Mouse (Mus musculus): ENCODE measurements around the gene Krt23. TPM values are rescaled to one million over a fixed set of nuclear protein-coding genes. Genes with fewer than 3 reads are reported as not detected.

Krt23 gene
- polyA plus RNA-seq, 1 experiment from 2014 or later, result 9.2 TPM

DNA sequence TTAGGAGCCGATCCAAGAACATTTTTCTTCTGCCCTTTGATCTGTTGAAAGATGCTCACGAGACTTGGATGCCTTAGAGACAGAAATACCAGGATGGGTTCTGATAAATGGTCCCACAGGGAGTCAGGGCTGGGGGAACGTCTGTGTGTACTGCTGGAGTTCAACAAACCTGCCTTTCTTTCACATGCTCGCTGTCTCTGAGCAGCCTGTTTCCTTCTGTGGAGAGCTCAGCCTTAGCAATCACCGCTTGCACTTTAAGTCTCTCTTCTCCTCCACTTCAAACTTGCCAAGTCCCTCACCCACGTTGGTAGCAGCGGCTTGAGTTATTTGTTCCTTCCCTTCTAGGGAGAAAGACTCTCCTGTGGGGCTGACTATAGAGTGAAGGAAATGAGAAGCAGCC is 26.6 kb downstream of the Krt23 start:
- Histone ChIP-seq H3K4me1 (replicated peaks; ENCODE audit: control insufficient read depth, insufficient read depth, low read length) (0 out of 2 replicates have a peak, but pooled peaks cover 3% of the 10 kb centered on the region), H3K9me3 (ENCODE audit: control insufficient read depth, low read length) (no peaks in the 10 kb centered on the region), H3K4me2 (ENCODE audit: low read length) (no peak overlapping the region), H3K27me3 (replicated peaks; ENCODE audit: control insufficient read depth, insufficient read depth, low read length) (no peaks in the 10 kb centered on the region), H3K27ac (ENCODE audit: low read depth) (no peak overlapping the region), H3K9ac (ENCODE audit: low read length) (no peak overlapping the region), H3K4me3 (ENCODE audit: low read depth, low read length) (no peak overlapping the region), H3K36me3 (ENCODE audit: control insufficient read depth, insufficient read depth, low read length) (no peaks in the 10 kb centered on the region)
- DNase-seq (ENCODE audit: low spot score) (no peak), ATAC-seq (replicated peaks; ENCODE audit: low FRiP score, low TSS enrichment, low read depth) (no peak)
- WGBS, result 18% methylated on average over 7 of the region's 7 CpGs

GRCm38 (mm10) chr11:99464836-99465235 is 28.1 kb downstream of the Krt23 start:
- 3% methylated on average over 5 of the region's 5 CpGs for WGBS
- Histone ChIP-seq H3K9me3 (ENCODE audit: control insufficient read depth, low read length) (no peaks in the 10 kb centered on the region), H3K9ac (ENCODE audit: low read length) (no peak overlapping the region), H3K27ac (ENCODE audit: low read depth) (no peak overlapping the region), H3K36me3 (ENCODE audit: control insufficient read depth, insufficient read depth, low read length) (no peaks in the 10 kb centered on the region), H3K4me1 (replicated peaks; ENCODE audit: control insufficient read depth, insufficient read depth, low read length) (0 out of 2 replicates have a peak, but pooled peaks cover 3% of the 10 kb centered on the region), H3K4me2 (ENCODE audit: low read length) (no peak overlapping the region), H3K27me3 (replicated peaks; ENCODE audit: control insufficient read depth, insufficient read depth, low read length) (no peaks in the 10 kb centered on the region), H3K4me3 (ENCODE audit: low read depth, low read length) (no peak overlapping the region)
- ATAC-seq (replicated peaks; ENCODE audit: low FRiP score, low TSS enrichment, low read depth) (no peak), DNase-seq (ENCODE audit: low spot score) (peak; percentile 94)

- Histone ChIP-seq H3K27ac (ENCODE audit: low read depth) (no peak overlapping the region), H3K36me3 (ENCODE audit: control insufficient read depth, insufficient read depth, low read length) (no peaks in the 10 kb centered on the region), H3K4me2 (ENCODE audit: low read length) (no peak overlapping the region), H3K27me3 (replicated peaks; ENCODE audit: control insufficient read depth, insufficient read depth, low read length) (no peaks in the 10 kb centered on the region), H3K4me1 (replicated peaks; ENCODE audit: control insufficient read depth, insufficient read depth, low read length) (0 out of 2 replicates have a peak, but pooled peaks cover 3% of the 10 kb centered on the region), H3K9me3 (ENCODE audit: control insufficient read depth, low read length) (no peaks in the 10 kb centered on the region), H3K4me3 (ENCODE audit: low read depth, low read length) (no peak overlapping the region), H3K9ac (ENCODE audit: low read length) (no peak overlapping the region)
- 12% methylated on average over 8 of the region's 8 CpGs for WGBS
- DNase-seq (ENCODE audit: low spot score) (peak; percentile 88), ATAC-seq (replicated peaks; ENCODE audit: low FRiP score, low TSS enrichment, low read depth) (no peak)
These were observed 29.8 kb downstream of the Krt23 start for GRCm38 (mm10) chr11:99463155-99463554.

DNA sequence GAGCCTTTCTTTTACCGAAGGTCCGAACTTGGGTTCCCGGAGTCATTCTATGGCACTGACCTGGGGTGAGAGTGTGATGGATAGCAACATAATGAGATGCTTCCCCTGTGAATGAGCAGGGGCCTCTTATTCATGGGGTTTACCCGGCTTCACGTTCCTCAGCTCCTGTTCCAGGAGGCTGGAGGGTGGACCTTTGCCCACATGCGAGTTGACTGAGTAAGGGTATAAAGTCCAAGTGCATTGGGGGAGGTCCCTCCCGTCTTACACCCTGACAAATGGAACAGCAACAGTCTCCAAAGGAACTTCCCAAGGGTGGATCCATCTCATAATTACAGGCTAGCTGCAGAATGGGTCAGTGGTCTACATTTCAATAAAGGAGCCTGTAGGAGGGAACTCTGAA is 31.2 kb downstream of the Krt23 start:
- WGBS, result 67% methylated on average over 7 of the region's 7 CpGs
- Histone ChIP-seq H3K36me3 (ENCODE audit: control insufficient read depth, insufficient read depth, low read length) (no peaks in the 10 kb centered on the region), H3K4me3 (ENCODE audit: low read depth, low read length) (no peak overlapping the region), H3K9ac (ENCODE audit: low read length) (no peak overlapping the region), H3K27me3 (replicated peaks; ENCODE audit: control insufficient read depth, insufficient read depth, low read length) (no peaks in the 10 kb centered on the region), H3K4me2 (ENCODE audit: low read length) (no peak overlapping the region), H3K27ac (ENCODE audit: low read depth) (no peak overlapping the region), H3K4me1 (replicated peaks; ENCODE audit: control insufficient read depth, insufficient read depth, low read length) (0 out of 2 replicates have a peak, but pooled peaks cover under 1% of the 10 kb centered on the region), H3K9me3 (ENCODE audit: control insufficient read depth, low read length) (no peaks in the 10 kb centered on the region)
- ATAC-seq (replicated peaks; ENCODE audit: low FRiP score, low TSS enrichment, low read depth), result peak; percentile 49; the same call in 1 of the 2 replicates
- DNase-seq (ENCODE audit: low spot score), result no peak

DNA sequence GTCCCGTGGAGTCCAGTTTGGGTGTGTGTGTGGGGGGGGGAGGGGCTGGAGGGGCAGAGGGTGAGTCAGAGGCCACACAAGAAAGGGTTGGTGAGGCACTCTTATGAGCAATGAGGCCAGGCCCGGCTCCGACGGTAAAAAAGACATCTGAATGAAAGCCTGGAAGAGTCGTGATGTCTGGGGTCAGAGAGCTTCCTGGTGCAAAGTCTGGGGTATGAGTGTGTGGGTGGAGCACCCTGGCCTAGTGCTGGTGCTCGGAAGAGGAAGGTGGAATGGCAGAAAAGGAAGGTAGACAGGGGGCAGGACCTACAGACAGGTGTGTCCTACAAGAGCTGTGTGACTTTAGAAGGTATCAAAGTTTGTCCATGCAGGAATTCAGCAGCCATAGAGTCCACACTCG is 34.0 kb downstream of the Krt23 start:
- Histone ChIP-seq H3K4me2 (ENCODE audit: low read length) (no peak overlapping the region), H3K27me3 (replicated peaks; ENCODE audit: control insufficient read depth, insufficient read depth, low read length) (no peaks in the 10 kb centered on the region), H3K4me3 (ENCODE audit: low read depth, low read length) (no peak overlapping the region), H3K9me3 (ENCODE audit: control insufficient read depth, low read length) (no peaks in the 10 kb centered on the region), H3K27ac (ENCODE audit: low read depth) (no peak overlapping the region), H3K4me1 (replicated peaks; ENCODE audit: control insufficient read depth, insufficient read depth, low read length) (no peaks in the 10 kb centered on the region; the same call in 1 of the 2 replicates), H3K9ac (ENCODE audit: low read length) (no peak overlapping the region), H3K36me3 (ENCODE audit: control insufficient read depth, insufficient read depth, low read length) (no peaks in the 10 kb centered on the region)
- ATAC-seq (replicated peaks; ENCODE audit: low FRiP score, low TSS enrichment, low read depth) (no peak), DNase-seq (ENCODE audit: low spot score) (no peak)
- WGBS, result 48% methylated on average over 7 of the region's 7 CpGs

GRCm38 (mm10) chr11:99454759-99455158 is 38.2 kb downstream of the Krt23 start:
- Histone ChIP-seq H3K9me3 (ENCODE audit: control insufficient read depth, low read length) (no peaks in the 10 kb centered on the region), H3K4me1 (replicated peaks; ENCODE audit: control insufficient read depth, insufficient read depth, low read length) (no peaks in the 10 kb centered on the region; the same call in 1 of the 2 replicates), H3K36me3 (ENCODE audit: control insufficient read depth, insufficient read depth, low read length) (no peaks in the 10 kb centered on the region), H3K4me2 (ENCODE audit: low read length) (no peak overlapping the region), H3K4me3 (ENCODE audit: low read depth, low read length) (no peak overlapping the region), H3K27me3 (replicated peaks; ENCODE audit: control insufficient read depth, insufficient read depth, low read length) (no peaks in the 10 kb centered on the region), H3K9ac (ENCODE audit: low read length) (no peak overlapping the region), H3K27ac (ENCODE audit: low read depth) (no peak overlapping the region)
- ATAC-seq (replicated peaks; ENCODE audit: low FRiP score, low TSS enrichment, low read depth), result no peak
- DNase-seq (ENCODE audit: low spot score), result no peak
- 70% methylated on average over 10 of the region's 10 CpGs for WGBS

DNA sequence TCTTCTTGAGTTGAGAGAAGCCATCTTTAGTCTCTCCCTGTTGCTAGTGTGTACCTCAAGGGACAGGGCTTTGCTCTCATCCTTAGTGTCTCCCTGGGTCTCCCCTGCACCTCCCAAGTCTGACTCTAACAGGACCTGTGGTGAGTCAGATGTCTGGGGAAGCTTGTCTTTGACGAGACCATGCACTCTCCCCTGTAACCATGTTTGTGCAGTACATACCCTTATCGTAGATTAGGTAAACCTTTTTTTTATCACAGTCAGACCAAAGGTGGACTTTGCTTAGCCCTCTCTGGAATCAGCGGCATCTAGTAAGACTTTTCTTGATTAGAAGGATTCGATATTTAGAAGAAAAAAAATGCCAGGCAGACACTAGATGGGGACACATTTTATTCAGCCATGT is 38.9 kb downstream of the Krt23 start:
- Histone ChIP-seq H3K4me2 (ENCODE audit: low read length) (no peak overlapping the region), H3K9ac (ENCODE audit: low read length) (no peak overlapping the region), H3K4me1 (replicated peaks; ENCODE audit: control insufficient read depth, insufficient read depth, low read length) (no peaks in the 10 kb centered on the region; the same call in 1 of the 2 replicates), H3K4me3 (ENCODE audit: low read depth, low read length) (no peak overlapping the region), H3K27ac (ENCODE audit: low read depth) (no peak overlapping the region), H3K27me3 (replicated peaks; ENCODE audit: control insufficient read depth, insufficient read depth, low read length) (no peaks in the 10 kb centered on the region), H3K36me3 (ENCODE audit: control insufficient read depth, insufficient read depth, low read length) (no peaks in the 10 kb centered on the region), H3K9me3 (ENCODE audit: control insufficient read depth, low read length) (no peaks in the 10 kb centered on the region)
- no peak for ATAC-seq (replicated peaks; ENCODE audit: low FRiP score, low TSS enrichment, low read depth)
- no peak for DNase-seq (ENCODE audit: low spot score)
- 71% methylated on average over 4 of the region's 4 CpGs for WGBS

DNA sequence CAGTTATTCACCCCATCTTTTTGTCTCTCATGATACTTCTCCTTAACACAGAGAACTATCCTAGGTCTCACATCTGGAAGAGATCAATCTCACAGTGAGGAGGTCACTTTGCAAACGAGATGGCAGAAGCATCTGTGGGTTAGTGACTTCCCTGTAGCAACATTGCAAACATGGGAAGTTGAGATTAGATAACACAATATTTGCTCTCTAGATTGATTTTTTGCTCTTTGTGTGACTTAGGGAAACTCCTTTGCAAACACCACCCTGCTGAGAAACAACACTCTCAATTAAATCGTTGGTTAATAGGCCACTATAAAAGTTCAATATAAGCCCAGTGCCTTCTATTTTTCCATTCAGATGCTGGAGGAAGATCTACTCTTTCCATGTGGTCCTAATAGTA is 44.2 kb downstream of the Krt23 start:
- no peak overlapping the region for H3K4me2 ChIP-seq (ENCODE audit: low read length)
- H3K4me3 ChIP-seq (ENCODE audit: low read depth, low read length), result no peak overlapping the region
- no peak overlapping the region for H3K9ac ChIP-seq (ENCODE audit: low read length)
- WGBS, result 40% methylated on average over 2 of the region's 2 CpGs
- H3K4me1 ChIP-seq (replicated peaks; ENCODE audit: control insufficient read depth, insufficient read depth, low read length), result no peaks in the 10 kb centered on the region
- H3K27me3 ChIP-seq (replicated peaks; ENCODE audit: control insufficient read depth, insufficient read depth, low read length), result no peaks in the 10 kb centered on the region
- ATAC-seq (replicated peaks; ENCODE audit: low FRiP score, low TSS enrichment, low read depth) (no peak), DNase-seq (ENCODE audit: low spot score) (no peak)
- H3K9me3 ChIP-seq (ENCODE audit: control insufficient read depth, low read length), result no peaks in the 10 kb centered on the region
- no peaks in the 10 kb centered on the region for H3K36me3 ChIP-seq (ENCODE audit: control insufficient read depth, insufficient read depth, low read length)
- no peak overlapping the region for H3K27ac ChIP-seq (ENCODE audit: low read depth)

GRCm38 (mm10) chr11:99441220-99441619 is 51.7 kb downstream of the Krt23 start:
- 45% methylated on average over 8 of the region's 8 CpGs for WGBS
- DNase-seq (ENCODE audit: low spot score) (no peak), ATAC-seq (replicated peaks; ENCODE audit: low FRiP score, low TSS enrichment, low read depth) (no peak)
- no peaks in the 10 kb centered on the region for H3K27me3 ChIP-seq (replicated peaks; ENCODE audit: control insufficient read depth, insufficient read depth, low read length)
- no peaks in the 10 kb centered on the region for H3K36me3 ChIP-seq (ENCODE audit: control insufficient read depth, insufficient read depth, low read length)
- no peak overlapping the region for H3K4me2 ChIP-seq (ENCODE audit: low read length)
- no peak overlapping the region for H3K27ac ChIP-seq (ENCODE audit: low read depth)
- H3K4me1 ChIP-seq (replicated peaks; ENCODE audit: control insufficient read depth, insufficient read depth, low read length), result peaks cover 4% of the 10 kb centered on the region; the same call in 1 of the 2 replicates
- no peaks in the 10 kb centered on the region for H3K9me3 ChIP-seq (ENCODE audit: control insufficient read depth, low read length)
- H3K9ac ChIP-seq (ENCODE audit: low read length), result no peak overlapping the region
- H3K4me3 ChIP-seq (ENCODE audit: low read depth, low read length), result no peak overlapping the region
